Mouse (Mus musculus) olfactory bulb, adult 2 months (tissue): ENCODE results near the gene Arl15.

Experiments used
- CTCF ChIP-seq: fragments of 200-500 bp; IDR thresholded peaks from 2 replicates; pipeline ENCODE4 v1.5.1; 2012; ENCODE audit warnings: low read depth, mild to moderate bottlenecking, low read length, moderate library complexity; ENCODE audit not compliant: insufficient read depth
- POLR2A ChIP-seq: fragments of 200-500 bp; IDR thresholded peaks from 2 replicates; pipeline ENCODE4 v1.6.1; 2012; ENCODE audit warnings: mild to moderate bottlenecking, low read depth, low read length, moderate library complexity; ENCODE audit not compliant: insufficient read depth

- no peak for TF ChIP-seq POLR2A
- TF ChIP-seq CTCF = no peak
These were observed 181.4 kb downstream of the Arl15 start for GRCm38 (mm10) chr13:113975722-113976121.
